Mouse (Mus musculus) hindbrain, embryonic 15.5 days (tissue): ENCODE measurements around the gene Mapkapk3. TPM values are rescaled to one million over a fixed set of nuclear protein-coding genes. Genes with fewer than 3 reads are reported as not detected.

Source experiments
- ATAC-seq: fragments of 200-750 bp; cut with Nextera tagmentation; 2 replicates; pipeline ENCODE4 v1.8.0; 2017; ENCODE audit warnings: low read depth, moderate number of reproducible peaks, moderate TSS enrichment; ENCODE audit not compliant: low FRiP score
- H3K27ac ChIP-seq: fragments of 300-500 bp; sonication (generic); replicated peaks from 2 replicates; pipeline ENCODE4 v1.5.1; 2015; ENCODE audit warnings: mild to moderate bottlenecking, inconsistent platforms
- H3K27me3 ChIP-seq: fragments of 300-500 bp; sonication (generic); 2 replicates; pipeline ENCODE4 v1.6.1; 2015; ENCODE audit warnings: control low read depth, inconsistent platforms
- H3K36me3 ChIP-seq: fragments of 300-500 bp; sonication (generic); 2 replicates; pipeline ENCODE4 v1.6.1; 2015; ENCODE audit warnings: control low read depth, inconsistent platforms
- H3K4me1 ChIP-seq: fragments of 300-500 bp; sonication (generic); replicated peaks from 2 replicates; pipeline ENCODE4 v1.6.1; 2015; ENCODE audit warnings: control low read depth, inconsistent platforms
- H3K4me2 ChIP-seq: fragments of 300-500 bp; sonication (generic); 2 replicates; pipeline ENCODE4 v1.6.1; 2015; ENCODE audit warnings: moderate library complexity, mild to moderate bottlenecking, inconsistent platforms
- H3K4me3 ChIP-seq: fragments of 300-500 bp; sonication (generic); 2 replicates; pipeline ENCODE4 v1.5.1; 2015; ENCODE audit warnings: mild to moderate bottlenecking, inconsistent platforms
- H3K9ac ChIP-seq: fragments of 300-500 bp; sonication (generic); 2 replicates; pipeline ENCODE4 v1.6.1; 2015; ENCODE audit warnings: inconsistent platforms
- H3K9me3 ChIP-seq: fragments of 300-500 bp; sonication (generic); 2 replicates; pipeline ENCODE4 v1.6.1; 2016; ENCODE audit warnings: control low read depth, inconsistent platforms
- WGBS: fragments of 180-500 bp; shearing (Covaris S2); methylation state at CpG from one replicate; pipeline ENCODE4 v1.1.7; 2015; 5-methylcytosine and 5-hydroxymethylcytosine counted together
- polyA plus RNA-seq: library from polyadenylated mRNA; unstranded; fragments of >200 nt; fragmentation: Nextera tagmentation; extraction: Ambion mirVana; gene quantifications from 2 replicates; pipeline ENCODE4 v1.2.1, GENCODE M21; 2015

The Mapkapk3 gene
- polyA plus RNA-seq, 1 experiment from 2014 or later: 3.0 TPM

DNA sequence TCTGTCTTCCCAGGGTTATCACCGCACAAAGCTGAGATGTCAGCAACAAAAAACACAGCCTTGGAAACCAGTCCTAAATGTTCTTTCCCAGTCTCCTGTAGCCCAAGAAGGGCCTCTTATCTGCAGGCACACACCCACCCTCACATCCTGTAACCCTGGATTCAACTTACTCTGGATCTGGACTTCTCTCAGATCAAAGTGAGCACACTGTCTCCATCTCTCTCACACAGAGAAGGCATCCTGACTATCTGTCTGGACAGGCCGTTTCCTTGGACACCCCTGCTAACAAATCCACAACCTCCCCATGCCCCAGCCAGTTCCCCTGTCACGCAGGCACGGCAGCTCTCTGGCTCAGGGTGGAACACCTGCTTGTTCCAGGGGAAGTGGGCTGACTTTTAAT is 17.4 kb downstream of the Mapkapk3 start:
- H3K9me3 ChIP-seq: no peaks in the 10 kb centered on the region
- no peak for ATAC-seq
- no peaks in the 10 kb centered on the region for H3K36me3 ChIP-seq
- H3K9ac ChIP-seq: no peak overlapping the region
- 77% methylated on average over 4 of the region's 4 CpGs for WGBS
- H3K27ac ChIP-seq: no peak overlapping the region
- H3K4me1 ChIP-seq: 0 out of 2 replicates have a peak, but pooled peaks cover 3% of the 10 kb centered on the region
- no peak overlapping the region for H3K4me2 ChIP-seq
- H3K27me3 ChIP-seq: no peaks in the 10 kb centered on the region
- no peak overlapping the region for H3K4me3 ChIP-seq

DNA sequence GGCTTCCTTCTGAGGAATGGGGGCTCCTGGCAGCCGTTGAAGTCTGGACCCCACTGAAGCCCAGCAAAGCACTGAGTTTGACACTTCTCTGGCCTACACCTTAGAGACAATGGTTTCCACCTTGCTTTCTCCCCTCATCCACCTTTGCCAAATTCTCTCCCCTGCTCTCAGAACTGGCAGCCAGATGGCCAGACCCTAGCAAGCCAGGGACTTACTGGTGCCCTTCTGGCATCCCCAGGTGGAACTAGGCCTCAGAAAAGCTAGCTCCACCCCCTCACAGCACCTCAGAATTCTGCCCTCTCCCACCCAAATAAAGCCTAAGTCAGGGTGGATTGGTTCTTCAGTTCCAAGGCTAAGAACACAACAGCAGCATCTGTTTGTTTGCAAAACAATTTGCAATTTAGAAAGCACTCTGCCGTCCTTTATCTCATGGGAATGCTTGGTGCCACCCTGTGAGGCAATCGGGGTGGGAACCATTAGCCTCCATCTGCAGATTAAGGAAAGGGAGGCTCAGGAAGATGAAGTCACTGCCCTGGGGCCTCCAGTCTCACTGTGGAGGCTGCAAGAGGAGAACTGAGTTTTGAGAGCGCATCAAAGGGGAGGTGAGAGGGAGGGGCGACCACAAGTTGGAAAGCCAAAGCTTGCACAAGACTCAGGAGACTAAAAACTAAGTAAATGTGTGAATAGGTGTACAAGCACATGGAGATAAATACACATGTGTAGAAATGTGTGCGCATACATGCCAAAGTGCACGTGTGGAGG is 18.3 kb downstream of the Mapkapk3 start:
- Histone ChIP-seq H3K4me3 (no peak overlapping the region), H3K9me3 (no peaks in the 10 kb centered on the region), H3K4me2 (no peak overlapping the region), H3K27ac (no peak overlapping the region), H3K9ac (no peak overlapping the region), H3K4me1 (0 out of 2 replicates have a peak, but pooled peaks cover 3% of the 10 kb centered on the region), H3K36me3 (no peaks in the 10 kb centered on the region), H3K27me3 (no peaks in the 10 kb centered on the region)
- WGBS: 78% methylated on average over 7 of the region's 7 CpGs
- no peak for ATAC-seq

DNA sequence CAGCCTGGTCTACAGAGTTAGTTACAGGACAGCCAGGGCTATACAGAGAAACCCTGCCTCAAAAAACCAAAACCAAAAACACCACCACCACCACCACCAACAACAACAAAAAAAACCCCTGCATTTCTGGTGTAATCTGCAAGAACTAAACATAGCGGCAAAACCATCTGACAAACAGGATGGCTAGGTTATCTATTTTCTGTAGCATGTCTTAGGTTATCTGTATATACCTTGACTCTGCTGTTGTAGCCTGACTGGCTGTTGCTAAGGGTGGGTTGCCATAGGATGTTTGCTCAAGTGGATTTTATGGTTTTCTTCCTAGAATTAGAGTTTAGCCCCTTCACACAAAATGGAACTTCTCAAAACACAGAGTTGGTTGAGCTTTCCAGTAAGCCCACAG is 19.9 kb downstream of the Mapkapk3 start:
- Histone ChIP-seq H3K27me3 (no peaks in the 10 kb centered on the region), H3K9ac (no peak overlapping the region), H3K9me3 (no peaks in the 10 kb centered on the region), H3K4me1 (no peaks in the 10 kb centered on the region), H3K4me3 (no peak overlapping the region), H3K27ac (no peak overlapping the region), H3K4me2 (no peak overlapping the region), H3K36me3 (no peaks in the 10 kb centered on the region)
- no peak for ATAC-seq
- 100% methylated on average over 1 of the region's 1 CpGs for WGBS

GRCm38 (mm10) chr9:107267721-107268402 is 21.8 kb downstream of the Mapkapk3 start:
- 66% methylated on average over 4 of the region's 4 CpGs for WGBS
- ATAC-seq: no peak
- Histone ChIP-seq H3K9ac (no peak overlapping the region), H3K36me3 (no peaks in the 10 kb centered on the region), H3K27me3 (no peaks in the 10 kb centered on the region), H3K27ac (no peak overlapping the region), H3K9me3 (no peaks in the 10 kb centered on the region), H3K4me3 (no peak overlapping the region), H3K4me2 (no peak overlapping the region), H3K4me1 (no peaks in the 10 kb centered on the region)

DNA sequence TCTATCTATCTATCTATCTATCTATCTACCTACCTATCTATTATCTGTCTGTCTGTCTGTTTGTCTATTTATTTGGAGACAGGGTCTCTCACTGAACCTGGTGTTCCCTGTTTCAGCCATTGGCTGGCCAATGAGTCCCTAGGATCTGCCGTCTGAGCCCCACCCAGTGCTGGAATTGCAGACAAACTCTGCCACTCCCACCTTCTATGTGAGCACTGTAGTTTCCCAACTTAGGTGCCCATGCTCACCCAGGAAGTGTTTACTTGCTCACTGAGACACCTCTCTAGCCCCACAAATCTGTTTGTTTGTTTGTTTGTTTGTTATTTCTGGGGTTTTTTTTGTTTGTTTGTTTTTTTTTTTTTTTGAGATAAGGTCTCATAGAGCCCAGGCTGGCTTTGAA is 22.6 kb downstream of the Mapkapk3 start:
- no peak for ATAC-seq
- Histone ChIP-seq H3K4me3 (no peak overlapping the region), H3K9ac (no peak overlapping the region), H3K9me3 (no peaks in the 10 kb centered on the region), H3K36me3 (no peaks in the 10 kb centered on the region), H3K4me2 (no peak overlapping the region), H3K27ac (no peak overlapping the region), H3K4me1 (no peaks in the 10 kb centered on the region), H3K27me3 (no peaks in the 10 kb centered on the region)
- WGBS: 85% methylated on average over 1 of the region's 1 CpGs

DNA sequence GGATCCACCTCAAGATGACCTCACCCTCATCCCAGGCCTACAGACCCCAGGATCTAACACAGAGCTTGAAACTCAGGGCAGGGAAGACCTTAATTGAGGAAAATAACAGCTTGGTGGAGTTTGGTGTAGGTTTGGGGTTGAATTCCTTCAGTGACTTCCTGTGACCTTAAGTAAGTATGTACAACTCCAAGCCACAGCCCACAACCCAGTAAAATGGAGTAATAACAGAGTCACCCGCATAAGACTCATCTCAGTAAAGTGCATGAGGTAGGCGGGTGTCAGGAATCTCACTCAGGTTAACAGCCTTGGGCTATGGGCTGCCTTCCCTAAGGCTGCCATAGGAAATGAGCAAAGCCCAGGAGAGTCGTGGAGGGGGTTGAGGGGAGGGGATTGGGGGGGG is 24.9 kb downstream of the Mapkapk3 start:
- no peak overlapping the region for H3K27ac ChIP-seq
- no peaks in the 10 kb centered on the region for H3K27me3 ChIP-seq
- H3K9me3 ChIP-seq: no peaks in the 10 kb centered on the region
- no peak for ATAC-seq
- 73% methylated on average over 3 of the region's 3 CpGs for WGBS
- no peak overlapping the region for H3K9ac ChIP-seq
- H3K4me2 ChIP-seq: no peak overlapping the region
- H3K4me3 ChIP-seq: no peak overlapping the region
- H3K36me3 ChIP-seq: no peaks in the 10 kb centered on the region
- H3K4me1 ChIP-seq: 0 out of 2 replicates have a peak, but pooled peaks cover 3% of the 10 kb centered on the region

GRCm38 (mm10) chr9:107263912-107264311 is 25.8 kb downstream of the Mapkapk3 start:
- H3K4me2 ChIP-seq: no peak overlapping the region
- ATAC-seq: no peak
- WGBS: 94% methylated on average over 5 of the region's 5 CpGs
- H3K27me3 ChIP-seq: no peaks in the 10 kb centered on the region
- no peak overlapping the region for H3K9ac ChIP-seq
- H3K36me3 ChIP-seq: no peaks in the 10 kb centered on the region
- 0 out of 2 replicates have a peak, but pooled peaks cover 3% of the 10 kb centered on the region for H3K4me1 ChIP-seq
- no peaks in the 10 kb centered on the region for H3K9me3 ChIP-seq
- no peak overlapping the region for H3K4me3 ChIP-seq
- no peak overlapping the region for H3K27ac ChIP-seq

GRCm38 (mm10) chr9:107262375-107262774 is 27.3 kb downstream of the Mapkapk3 start:
- no peak overlapping the region for H3K4me3 ChIP-seq
- no peak overlapping the region for H3K9ac ChIP-seq
- 0 out of 2 replicates have a peak, but pooled peaks cover 3% of the 10 kb centered on the region for H3K4me1 ChIP-seq
- no peak for ATAC-seq
- no peaks in the 10 kb centered on the region for H3K9me3 ChIP-seq
- H3K27ac ChIP-seq: no peak overlapping the region
- H3K36me3 ChIP-seq: no peaks in the 10 kb centered on the region
- 76% methylated on average over 7 of the region's 7 CpGs for WGBS
- no peak overlapping the region for H3K4me2 ChIP-seq
- no peaks in the 10 kb centered on the region for H3K27me3 ChIP-seq

DNA sequence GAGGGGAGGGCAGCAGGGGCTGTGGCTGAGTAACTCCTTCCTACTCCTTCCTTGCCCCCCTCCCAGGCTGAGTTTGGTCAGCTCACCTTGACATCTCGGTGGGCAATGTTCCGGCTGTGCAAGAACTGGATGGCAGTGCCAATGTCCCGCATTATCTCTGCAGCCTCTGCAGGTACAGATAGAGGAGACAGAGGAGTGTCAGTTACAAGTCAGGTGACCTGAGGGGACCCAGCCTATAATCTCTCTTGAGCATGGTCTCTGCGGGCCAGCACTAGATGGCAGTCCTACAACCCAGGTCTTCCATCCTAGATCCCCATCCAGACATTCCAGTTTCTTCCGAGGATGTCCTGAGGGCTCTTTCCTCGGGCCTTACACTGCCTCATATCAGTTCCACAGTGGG is 27.9 kb downstream of the Mapkapk3 start:
- ATAC-seq: no peak
- 80% methylated on average over 6 of the region's 6 CpGs for WGBS
- H3K4me1 ChIP-seq: 0 out of 2 replicates have a peak, but pooled peaks cover 3% of the 10 kb centered on the region
- H3K9me3 ChIP-seq: no peaks in the 10 kb centered on the region
- no peaks in the 10 kb centered on the region for H3K36me3 ChIP-seq
- no peak overlapping the region for H3K4me3 ChIP-seq
- no peak overlapping the region for H3K27ac ChIP-seq
- H3K9ac ChIP-seq: no peak overlapping the region
- no peak overlapping the region for H3K4me2 ChIP-seq
- H3K27me3 ChIP-seq: no peaks in the 10 kb centered on the region

DNA sequence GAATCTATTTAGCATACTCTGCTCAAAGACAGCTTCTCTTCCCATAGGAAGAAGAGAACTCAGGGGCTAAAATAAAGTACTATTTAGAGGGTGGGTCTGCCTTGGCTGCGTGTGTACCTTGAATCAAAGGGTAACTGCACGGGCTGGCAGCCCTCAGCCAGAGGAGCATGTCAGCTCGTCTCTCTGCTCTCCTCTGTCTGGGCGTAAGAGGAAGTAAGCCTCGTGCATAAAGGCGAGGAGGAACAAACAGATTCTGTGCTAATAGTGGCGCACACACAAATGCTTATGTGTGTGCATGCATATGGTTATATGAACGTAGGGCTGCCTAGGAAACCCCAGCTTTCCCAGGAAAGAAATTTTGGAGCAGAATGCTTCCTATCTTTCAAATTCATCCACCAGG is 28.8 kb downstream of the Mapkapk3 start:
- Histone ChIP-seq H3K27ac (0 out of 2 replicates have a peak overlapping the region, but pooled peaks have one; percentile 6), H3K9me3 (no peaks in the 10 kb centered on the region), H3K4me2 (no peak overlapping the region), H3K4me3 (no peak overlapping the region), H3K36me3 (no peaks in the 10 kb centered on the region), H3K4me1 (peaks cover 8% of the 10 kb centered on the region), H3K9ac (no peak overlapping the region), H3K27me3 (no peaks in the 10 kb centered on the region)
- no peak for ATAC-seq
- whole genome bisulfite sequencing: 57% methylated on average over 8 of the region's 8 CpGs

DNA sequence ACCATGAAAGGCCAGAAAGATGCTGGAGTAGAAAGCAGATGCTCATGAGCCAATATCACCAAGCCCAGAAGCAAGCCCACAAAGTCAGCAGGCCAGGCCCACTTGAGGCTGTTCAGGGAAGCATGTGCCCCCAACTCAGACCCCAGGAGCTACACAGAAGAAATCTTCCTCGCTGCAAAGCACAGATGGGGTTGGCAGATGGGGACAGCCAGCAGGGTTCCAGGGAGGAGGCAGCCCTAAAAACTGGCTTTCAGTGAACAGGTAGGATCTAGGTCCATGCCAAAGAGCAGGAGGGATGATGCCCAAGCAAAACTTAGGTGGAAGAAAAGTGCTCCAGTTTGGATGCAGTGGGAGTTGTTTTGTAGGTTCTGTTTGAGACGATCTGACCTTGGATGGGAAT is 29.2 kb downstream of the Mapkapk3 start:
- Histone ChIP-seq H3K4me1 (peaks cover 12% of the 10 kb centered on the region), H3K36me3 (no peaks in the 10 kb centered on the region), H3K27ac (no peak overlapping the region), H3K4me3 (no peak overlapping the region), H3K9ac (no peak overlapping the region), H3K9me3 (no peaks in the 10 kb centered on the region), H3K4me2 (no peak overlapping the region), H3K27me3 (no peaks in the 10 kb centered on the region)
- no peak for ATAC-seq
- WGBS: 64% methylated on average over 2 of the region's 2 CpGs

DNA sequence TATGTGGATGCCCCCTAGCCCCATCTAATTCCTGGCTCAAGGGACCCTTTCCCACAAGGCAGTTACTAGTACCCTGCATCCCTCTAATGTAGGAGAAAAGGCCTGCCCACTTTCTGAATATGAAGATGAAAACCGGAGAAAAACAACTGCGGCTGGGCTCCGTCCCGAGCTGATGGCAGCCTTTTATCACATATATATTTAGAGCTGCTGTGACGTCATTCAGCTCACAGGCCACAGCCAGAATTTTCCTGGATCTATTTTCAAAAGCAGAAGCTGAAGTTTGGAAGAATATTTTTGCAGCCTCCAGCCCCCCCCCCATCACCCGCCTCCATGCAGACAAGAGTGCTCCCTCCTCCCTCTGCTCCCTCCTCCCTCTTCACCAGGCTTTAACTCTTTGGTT is 30.1 kb downstream of the Mapkapk3 start:
- no peak overlapping the region for H3K4me3 ChIP-seq
- H3K27me3 ChIP-seq: no peaks in the 10 kb centered on the region
- H3K27ac ChIP-seq: no peak overlapping the region
- H3K4me1 ChIP-seq: peaks cover 20% of the 10 kb centered on the region
- no peak overlapping the region for H3K4me2 ChIP-seq
- no peak for ATAC-seq
- no peaks in the 10 kb centered on the region for H3K36me3 ChIP-seq
- no peak overlapping the region for H3K9ac ChIP-seq
- H3K9me3 ChIP-seq: no peaks in the 10 kb centered on the region
- WGBS: 74% methylated on average over 6 of the region's 6 CpGs
